Mouse (Mus musculus): ENCODE measurements around the gene Tmem123.

The Tmem123 gene

DNA sequence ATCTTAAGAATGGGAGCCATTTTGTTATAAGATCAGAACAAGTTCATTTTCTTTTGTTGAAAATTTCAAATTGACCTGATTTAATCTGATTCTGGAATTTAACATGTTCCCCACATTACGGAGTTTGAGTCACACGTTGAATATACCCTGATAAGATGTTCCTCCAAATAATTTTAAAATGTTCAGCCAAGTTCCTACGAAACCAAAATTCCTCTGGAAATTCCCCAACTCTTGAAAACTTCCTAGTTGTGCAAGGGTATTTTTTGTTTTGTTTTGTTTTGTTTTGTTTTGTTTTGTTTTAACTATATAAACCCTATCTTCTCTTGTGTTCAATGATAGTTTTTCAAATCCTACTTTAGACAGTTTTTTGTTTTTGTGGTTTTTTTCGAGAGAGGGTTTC is 64.9 kb downstream of the Tmem123 start:
- no peak for DNase-seq (ENCODE audit: low spot score)

- peak; percentile 11 for DNase-seq (ENCODE audit: low spot score)
These were observed 66.0 kb downstream of the Tmem123 start for GRCm38 (mm10) chr9:7829531-7830528.

- no peak for DNase-seq (ENCODE audit: low spot score)
These were observed 69.6 kb downstream of the Tmem123 start for GRCm38 (mm10) chr9:7833421-7833820.

DNA sequence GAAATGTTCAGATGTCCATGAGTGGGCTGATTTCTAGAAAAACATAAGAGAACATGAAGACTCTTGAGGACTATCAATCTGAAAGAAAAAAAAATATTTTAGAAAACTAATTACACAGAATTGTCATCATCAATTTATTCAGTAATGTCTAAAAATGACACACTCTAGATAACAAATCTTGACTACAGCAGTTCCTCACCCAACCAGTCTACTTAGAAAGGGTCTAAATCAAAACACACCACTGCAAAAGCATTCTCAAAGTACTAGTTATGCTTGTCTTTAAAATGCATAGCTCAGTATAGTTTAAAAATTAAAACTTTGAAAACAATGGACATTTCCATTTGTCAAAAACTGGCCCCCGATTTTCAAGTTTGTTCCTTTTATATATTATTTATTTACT is 71.5 kb downstream of the Tmem123 start:
- no peak for DNase-seq (ENCODE audit: low spot score)

GRCm38 (mm10) chr9:7836331-7836730 is 72.5 kb downstream of the Tmem123 start:
- peak; percentile 52 for DNase-seq (ENCODE audit: low spot score)

GRCm38 (mm10) chr9:7836905-7837805 is 73.3 kb downstream of the Tmem123 start, which contains the start of gene Birc2:
Gene Birc2, minus strand, starts transcription at chr9:7837064.
- peak; percentile 95 for DNase-seq (ENCODE audit: low spot score)

GRCm38 (mm10) chr9:7837806-7838440 is 74.1 kb downstream of the Tmem123 start:
- peak; percentile 41 for DNase-seq (ENCODE audit: low spot score)

GRCm38 (mm10) chr9:7841221-7841620 is 77.4 kb downstream of the Tmem123 start:
- DNase-seq (ENCODE audit: low spot score), result no peak
